Mouse (Mus musculus) heart, adult 11 months (tissue): Measurements from ENCODE around the gene Kdm4b.

Experiments used
- DNase-seq: peaks from one replicate; pipeline ENCODE4 v3.0.0; 2022

The Kdm4b gene

GRCm38 (mm10) chr17:56348586-56348985 is 22.7 kb downstream of the Kdm4b start:
- no peak for DNase-seq

GRCm38 (mm10) chr17:56350694-56351093 is 24.8 kb downstream of the Kdm4b start:
- peak; percentile 94 for DNase-seq

- DNase-seq: peak; percentile 94
Measured at GRCm38 (mm10) chr17:56356921-56357885, 31.3 kb downstream of the Kdm4b start.

- DNase-seq: no peak
Measured at GRCm38 (mm10) chr17:56359183-56359725, 33.4 kb downstream of the Kdm4b start.

DNA sequence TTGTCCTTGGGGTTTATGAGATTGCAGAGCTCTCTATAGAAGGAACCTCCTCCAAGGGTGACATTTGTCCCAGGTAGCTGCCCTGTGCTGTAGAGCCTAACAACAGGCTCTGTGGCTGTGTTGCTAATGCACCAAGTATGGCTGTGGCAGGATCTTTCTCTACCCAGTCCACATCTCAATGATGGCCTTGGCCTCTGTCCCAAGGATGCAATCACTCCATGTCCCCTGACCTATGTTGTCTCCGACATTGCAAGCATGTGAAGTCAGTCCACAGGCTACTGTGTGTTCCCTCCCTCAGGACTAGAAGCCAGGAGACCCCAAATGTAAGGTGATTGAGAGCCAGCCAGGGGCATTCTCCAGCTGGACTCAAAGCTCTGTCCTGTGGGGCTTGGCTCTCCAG is 34.0 kb downstream of the Kdm4b start:
- DNase-seq: no peak

GRCm38 (mm10) chr17:56360451-56360850 is 34.6 kb downstream of the Kdm4b start:
- DNase-seq: no peak

DNA sequence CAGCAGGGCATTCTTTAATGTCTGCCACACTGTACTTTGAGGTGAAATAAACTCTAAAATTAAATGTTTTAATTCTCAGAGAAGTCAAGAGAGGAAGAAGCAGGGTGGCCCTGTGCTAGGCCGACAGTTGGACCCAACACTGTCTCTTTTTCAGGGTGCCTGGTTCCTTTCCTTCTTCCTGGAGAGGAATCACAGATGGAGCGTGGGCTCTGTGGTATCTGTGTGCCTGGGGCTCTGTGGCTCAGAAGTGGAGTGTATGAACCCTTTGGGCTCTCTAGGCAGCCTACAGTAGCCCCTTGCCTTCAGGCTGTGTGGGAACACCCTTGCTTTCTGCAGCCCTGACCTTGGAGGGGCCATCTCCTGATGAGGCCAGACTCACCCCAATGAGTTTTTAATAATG is 35.7 kb downstream of the Kdm4b start:
- no peak for DNase-seq

DNA sequence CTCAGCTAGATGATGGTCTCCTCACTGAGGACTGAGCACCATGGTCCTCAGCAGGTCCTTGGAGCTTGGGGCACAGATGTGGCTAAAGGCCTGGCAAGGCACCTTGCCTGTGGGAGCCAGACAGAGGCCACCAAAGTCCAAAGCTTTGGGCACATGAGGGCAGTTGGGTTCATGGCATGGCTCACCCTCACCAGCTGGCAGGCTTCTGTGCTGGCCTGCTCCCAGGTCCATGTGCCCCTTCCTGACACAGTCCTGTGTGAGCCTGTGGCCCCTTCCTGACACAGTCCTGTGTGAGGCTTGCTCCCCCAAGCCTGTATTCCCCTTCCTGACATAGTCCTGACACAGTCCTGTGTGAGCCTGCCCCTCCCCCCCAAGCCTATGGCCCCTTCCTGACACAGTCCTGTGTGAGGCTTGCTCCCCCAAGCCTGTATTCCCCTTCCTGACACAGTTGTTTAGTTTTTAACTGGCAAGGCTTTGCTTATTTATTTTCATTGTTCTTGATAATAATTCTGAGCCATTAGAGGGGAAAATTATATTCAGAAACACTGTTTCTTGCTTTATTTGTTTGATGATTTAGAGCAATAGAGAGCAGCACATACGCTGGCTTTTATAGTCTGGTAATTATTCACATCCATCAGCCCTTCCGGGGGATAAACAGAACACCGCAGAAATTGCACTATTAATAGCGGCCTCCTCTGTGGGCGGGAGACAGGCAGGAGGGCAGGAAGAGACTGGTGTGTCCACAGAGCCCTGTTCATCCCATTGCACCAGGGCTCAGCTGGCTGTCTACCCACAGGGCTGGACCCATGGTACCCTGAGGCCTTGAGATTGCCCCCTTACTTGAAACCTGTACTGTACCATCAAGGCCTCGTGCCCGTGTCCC is 40.2 kb downstream of the Kdm4b start:
- DNase-seq: no peak

DNA sequence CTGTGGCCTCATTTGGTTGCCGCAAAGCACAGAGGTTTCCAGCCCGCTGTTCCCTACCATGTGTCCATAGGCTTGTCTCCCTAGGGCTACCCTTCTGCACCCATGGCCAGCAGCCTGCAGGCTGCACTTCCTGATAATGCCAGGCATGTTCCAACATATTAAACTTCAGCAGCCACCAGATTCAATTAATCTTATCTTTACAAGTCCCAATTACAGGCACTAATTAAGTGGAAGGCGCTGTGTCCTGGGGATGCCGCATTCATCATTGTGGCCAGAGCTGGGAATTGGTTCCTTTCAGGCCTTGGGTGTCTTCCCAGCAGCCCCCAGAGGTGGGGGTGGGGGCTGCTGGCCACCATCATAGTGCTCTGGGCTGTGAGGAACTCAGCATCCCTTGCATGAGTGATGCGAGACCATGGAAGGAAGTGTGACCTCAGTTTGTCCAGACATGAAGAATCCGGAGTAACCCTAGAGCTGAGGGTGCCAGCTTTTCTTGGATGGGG is 42.5 kb downstream of the Kdm4b start:
- no peak for DNase-seq

DNA sequence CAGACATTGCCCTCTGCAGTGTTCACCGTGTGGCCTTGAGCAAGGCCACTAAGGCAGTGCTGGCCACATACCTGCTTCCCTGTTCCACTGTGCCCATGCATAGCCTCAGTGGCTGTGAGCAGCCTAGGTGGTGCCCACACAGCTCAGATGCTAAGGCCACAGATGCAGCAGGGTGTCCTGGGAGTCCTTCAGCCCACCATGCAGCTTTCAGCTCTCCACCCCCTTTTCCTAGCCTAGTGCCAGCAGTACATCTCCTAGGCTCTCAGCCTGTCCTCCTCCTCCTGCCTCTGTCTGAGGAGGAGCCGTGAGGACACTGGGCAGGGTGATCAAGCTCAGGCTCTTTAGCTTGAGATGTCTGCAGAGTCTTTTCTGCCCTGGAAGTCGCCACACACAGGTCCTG is 44.2 kb downstream of the Kdm4b start:
- DNase-seq: no peak

DNA sequence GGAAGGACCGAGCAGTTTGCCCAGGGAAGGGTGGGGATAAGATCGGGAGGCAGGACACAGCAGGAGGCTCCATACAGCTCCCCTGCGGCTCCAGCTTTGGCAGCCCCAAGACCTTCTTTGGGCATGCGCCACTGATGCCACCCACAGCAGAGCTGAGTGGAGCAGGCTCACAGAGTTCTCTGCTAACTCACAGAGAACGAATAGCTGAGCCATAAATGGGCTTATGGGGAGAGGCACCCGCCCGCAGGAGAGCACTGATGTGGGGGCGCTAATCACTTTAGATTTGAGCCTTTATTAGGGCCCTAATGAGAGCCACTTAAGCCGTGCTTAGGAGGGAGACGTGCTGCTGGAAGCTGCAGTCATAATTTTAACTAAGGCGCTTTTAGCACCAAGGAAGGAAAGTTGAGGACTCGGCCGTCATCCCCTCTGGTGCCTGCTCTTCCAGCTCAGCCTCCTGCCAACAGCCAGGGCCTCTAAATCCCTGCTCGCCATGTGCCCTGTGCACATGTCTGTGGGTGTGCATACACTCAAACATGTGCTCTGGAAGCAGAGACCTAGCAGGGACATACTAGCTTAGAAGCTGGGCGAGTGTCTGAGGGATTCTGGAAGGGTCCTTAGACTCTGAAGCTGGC is 45.3 kb downstream of the Kdm4b start:
- no peak for DNase-seq

DNA sequence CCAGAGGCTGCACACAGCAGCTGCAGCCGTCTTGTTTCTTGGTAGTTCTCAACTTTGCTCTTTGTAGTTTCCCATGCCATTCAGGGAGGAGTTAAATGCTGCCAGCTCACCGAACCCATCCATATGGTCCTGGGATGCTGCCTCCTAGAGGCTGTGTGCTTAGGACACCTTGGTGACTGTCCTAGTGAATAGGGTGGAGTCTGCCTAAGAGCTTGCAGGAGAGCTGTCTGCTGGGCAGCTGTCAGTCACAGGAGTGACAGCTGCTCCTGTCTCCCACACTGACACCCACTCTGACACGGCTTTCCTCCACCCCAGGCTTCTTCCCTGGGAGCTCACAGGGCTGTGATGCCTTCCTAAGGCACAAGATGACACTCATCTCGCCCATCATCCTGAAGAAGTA is 46.2 kb downstream of the Kdm4b start:
- DNase-seq: no peak

GRCm38 (mm10) chr17:56373136-56374034 is 47.5 kb downstream of the Kdm4b start:
- DNase-seq: peak; percentile 94

DNA sequence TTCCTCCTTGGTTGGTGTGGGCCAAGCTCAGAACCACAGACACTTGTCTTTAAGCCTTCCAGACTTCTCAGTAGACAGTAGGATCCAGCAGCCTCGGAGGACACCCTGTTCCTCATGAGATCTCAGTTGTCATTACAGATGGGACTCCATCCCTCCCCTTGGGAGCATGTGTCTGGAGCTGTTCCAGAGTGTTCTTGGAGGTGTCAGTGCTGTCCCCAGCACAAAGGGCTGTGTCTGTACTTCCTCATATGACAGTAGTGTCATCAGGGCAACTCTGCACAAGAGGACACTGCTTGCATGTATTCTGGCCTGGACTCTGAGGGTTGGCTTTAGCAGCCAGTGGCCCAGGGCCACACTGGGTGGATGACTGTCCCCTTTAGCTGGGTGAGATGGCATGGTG is 49.0 kb downstream of the Kdm4b start:
- DNase-seq: peak; percentile 95

DNA sequence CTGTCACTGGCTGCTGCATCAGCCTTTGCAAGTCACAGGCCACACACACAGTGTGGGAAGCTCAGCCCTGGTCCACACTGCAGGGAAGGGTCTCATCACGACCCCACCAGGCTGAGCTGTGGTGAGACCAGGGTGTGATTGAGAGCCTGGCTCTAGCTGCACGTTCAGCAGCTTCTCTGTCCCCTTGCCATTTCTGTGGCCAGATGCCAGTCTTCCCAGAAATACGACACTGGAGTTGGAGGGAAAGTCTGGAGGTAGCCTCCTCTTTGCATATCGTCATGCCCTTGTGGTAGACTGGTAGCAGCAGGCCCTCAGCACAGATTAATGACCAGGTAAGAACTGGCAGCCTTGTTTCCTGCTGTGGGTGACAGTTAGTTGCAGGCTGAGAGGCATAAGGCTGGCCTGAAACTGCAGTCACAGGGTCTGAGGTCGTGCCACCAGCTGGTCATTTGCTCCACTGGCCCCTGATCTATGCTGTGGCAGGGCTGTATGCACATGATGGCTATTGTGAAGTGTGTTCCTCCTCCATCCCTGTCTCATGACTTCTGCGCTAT is 53.5 kb downstream of the Kdm4b start:
- DNase-seq: no peak

DNA sequence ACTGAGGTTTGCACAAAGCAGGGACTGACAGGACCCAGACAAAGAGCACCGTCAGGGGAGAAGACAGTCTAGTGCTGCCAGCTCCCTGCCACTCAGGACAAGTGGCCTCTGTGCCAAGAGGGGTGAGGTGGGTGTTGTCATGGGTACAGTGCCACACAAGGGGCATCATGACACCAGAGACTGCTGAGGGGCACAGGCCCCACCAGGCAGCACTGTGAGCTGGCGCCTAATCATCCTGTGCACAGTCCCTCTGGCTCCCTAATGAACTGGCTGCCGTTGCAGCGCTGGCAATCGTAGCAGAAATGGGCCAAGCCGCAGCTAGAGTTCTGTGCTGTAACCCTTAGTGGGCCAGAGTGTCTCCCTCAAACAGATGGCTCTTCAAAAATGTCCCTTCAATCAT is 54.4 kb downstream of the Kdm4b start:
- DNase-seq: no peak

DNA sequence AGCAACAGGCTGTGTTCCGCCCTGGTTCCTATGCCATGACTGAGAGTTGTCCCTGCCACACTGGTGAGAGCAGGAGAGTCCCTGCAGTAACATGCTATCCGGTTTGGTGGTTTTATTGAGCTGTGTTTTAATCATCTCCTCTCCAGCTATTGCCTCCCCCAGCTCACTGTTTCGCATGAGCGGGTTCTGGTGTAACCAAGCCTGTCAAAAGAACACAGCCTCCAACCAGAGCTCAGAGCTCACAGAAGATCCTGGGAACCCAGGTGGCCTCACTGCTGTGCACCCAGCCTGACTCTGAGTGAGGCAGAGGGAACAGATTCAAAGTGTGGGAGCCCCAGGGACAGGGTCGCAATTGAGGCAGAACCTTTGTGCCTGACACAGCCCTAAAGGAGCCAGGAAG is 55.3 kb downstream of the Kdm4b start:
- DNase-seq: no peak

DNA sequence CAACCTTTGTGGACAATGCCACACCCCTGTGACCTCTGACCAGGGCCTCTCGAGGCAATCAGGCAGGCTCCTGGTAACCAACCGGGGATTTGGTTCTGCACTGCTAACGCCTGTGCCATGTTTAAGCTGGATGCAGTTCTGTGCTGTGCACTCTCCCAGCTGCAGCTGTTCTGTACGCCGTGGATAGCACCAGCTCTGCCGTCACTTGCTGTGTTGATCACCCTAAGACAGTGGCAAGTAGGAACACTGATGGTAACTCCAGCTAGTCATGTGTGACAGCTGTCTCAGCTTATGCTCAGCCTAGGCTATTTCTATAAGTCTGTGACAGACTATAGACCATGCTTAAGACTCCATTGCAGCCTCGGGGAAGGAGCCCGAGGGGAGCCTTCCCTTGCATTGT is 57.1 kb downstream of the Kdm4b start:
- DNase-seq: no peak

- DNase-seq: no peak
Measured at GRCm38 (mm10) chr17:56384903-56385302, 59.0 kb downstream of the Kdm4b start.

GRCm38 (mm10) chr17:56387612-56388011 is 61.8 kb downstream of the Kdm4b start:
- no peak for DNase-seq

GRCm38 (mm10) chr17:56393238-56393637 is 67.4 kb downstream of the Kdm4b start:
- no peak for DNase-seq
